Mouse (Mus musculus) regulatory T cell (primary cell): ENCODE results near the gene Gm5741.

Experiments used
- in situ Hi-C: fragments of 300-600 bp; cut with MboI, MseI; formaldehyde crosslinking; loops from one replicate; pipeline ENCODE4 v1.15.1; 2025; ENCODE audit warnings: high pct_unique_total_duplicates

Gene Gm5741

DNA sequence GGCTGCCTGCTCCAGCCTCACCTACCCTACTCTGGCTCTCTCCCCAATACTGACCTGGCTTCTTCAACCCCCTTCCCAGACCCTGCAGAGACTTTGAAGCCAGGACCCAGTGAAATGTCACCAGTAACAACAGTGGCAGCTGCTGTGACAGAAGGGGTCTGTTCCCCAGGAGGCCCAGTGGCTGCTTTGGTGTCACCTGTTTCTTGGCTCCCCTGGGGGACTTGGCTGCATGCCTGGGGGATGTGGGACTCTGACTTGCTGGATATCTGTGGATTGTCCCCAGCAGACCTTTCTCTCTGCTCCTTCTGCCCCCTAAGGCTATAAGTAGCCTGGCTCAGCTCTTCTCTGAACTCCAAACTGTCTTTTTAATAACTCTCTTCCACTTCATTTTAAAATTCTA lies at the start of gene Gm5741:
Gene Gm5741, minus strand, starts transcription at position 1 of the 400 bp plus-strand sequence.
- in situ Hi-C loops: no loop called here

DNA sequence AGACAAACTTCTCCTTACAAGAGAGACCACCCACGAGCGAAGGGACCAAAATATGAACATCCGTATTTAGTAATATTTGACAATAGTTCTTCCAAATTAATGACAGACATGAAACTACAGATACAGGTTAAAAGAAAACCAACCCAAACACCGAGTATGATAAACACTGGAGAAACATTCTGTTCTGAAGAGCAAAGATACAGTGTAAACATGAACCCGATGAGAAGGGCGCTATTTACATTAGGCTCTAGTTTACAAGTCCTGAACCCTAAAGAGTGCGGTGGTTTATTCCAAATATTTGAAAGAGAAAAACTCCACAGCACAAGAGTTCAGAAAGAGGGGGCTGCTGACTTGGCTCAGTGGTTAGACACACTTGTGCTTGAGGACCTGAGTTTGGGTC lies 49.2 kb upstream of the Gm5741 start:
- in situ Hi-C loops: no loop called here

DNA sequence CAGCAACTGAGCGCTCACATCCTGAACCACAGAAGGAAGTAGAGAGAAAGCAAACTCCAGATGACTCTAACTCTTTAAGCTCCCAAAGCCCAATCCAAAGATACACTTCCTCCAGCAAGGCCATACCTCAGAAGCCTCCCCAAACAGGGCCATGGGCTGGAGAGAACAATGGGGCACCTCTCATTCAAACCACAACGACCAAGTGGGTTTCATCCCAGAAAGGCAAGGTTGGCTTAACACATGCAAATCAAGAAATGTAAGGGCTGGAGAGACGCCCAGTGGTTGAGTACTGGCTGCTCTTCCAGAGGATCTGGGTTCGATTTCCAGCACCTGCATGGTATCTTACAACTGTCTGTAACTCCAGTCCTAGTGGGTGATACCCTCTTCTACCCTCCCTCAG lies 47.7 kb upstream of the Gm5741 start:
- in situ Hi-C loops: no loop called here

DNA sequence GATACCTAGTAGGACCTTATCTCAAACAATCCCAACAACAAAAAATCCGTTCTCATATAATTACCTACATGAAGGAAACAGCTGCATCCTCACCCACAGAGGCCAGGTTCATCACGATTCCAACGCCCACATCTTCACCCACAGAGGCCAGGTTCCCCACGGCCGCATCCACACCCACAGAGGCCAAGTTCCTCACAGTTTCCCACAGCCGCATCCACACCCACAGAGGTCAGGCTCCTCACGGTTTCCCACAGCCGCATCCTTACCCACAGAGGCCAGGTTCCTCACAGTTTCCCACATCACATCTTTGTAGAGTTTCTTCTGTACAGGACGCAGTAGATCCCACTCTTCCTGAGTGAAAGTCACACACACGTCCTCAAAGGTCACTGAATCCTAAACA lies 45.5 kb upstream of the Gm5741 start:
- in situ Hi-C loops: no loop called here

DNA sequence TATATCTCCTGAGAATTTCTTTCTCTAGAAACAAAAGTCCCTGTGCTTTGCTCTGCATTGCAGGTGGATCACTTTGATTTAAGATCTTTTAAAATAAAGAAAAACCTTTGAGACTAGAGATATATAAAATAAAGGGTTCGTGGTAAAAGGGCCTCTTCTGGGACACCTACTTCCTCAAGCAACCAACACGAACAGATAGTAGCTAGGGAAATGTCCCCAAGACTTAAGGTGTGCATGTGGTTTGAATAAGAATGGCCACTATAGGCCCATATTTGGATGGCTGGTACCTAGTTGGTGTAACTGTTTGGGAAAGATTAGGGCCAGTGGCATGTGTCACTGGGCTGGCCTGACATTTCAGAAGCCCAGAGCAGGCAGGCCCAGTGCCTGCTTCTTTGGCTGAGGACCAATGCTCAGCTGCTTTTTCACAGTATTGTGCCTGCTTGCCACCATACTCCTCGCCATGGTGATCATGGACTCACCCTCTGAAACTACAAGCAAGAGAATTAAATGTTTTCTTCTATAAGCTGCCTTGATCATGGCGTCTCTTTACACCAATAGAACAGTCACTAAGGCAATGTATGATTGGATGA lies 32.4 kb upstream of the Gm5741 start:
- in situ Hi-C loops: no loop called here

DNA sequence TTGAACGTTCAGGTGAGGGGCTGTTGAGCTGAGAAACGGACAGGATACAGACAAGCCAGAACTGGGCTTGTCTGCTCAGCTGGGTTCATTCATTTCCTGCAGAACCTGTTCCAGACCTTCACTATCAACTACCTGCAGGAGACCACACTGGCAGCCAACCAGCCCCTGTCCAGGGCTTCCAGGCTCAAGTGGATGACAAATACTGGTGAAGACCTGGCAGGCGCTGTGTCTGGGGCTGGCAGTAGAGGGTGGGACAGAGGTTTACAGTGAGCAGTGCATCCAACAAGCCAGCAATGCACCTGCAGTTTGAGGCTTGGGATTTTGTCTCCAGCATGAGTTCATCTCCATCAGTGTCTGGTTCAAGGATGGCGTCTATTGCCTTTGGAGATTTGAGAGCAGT lies 29.1 kb upstream of the Gm5741 start:
- in situ Hi-C loops: no loop called here

DNA sequence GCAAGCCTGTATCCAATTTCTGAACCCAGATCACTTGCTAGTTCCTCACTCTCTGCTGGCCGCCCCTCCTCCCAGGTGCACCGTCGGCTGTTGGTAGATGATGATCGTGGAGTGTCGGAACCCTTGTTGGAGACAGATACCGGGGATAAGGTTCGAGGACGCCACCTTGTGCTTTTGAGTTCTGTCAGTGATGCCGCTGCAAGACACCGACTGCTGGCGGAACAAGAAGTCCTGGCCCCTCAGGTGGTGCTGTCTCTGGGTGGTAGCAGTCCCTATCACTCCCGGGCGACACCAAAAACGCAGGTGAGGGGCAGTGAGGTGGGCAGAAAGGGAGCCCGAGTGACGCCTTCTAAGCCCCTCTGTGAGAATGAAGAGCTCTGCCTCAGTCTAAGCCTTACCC lies 28.4 kb upstream of the Gm5741 start:
- in situ Hi-C loops: no loop called here

DNA sequence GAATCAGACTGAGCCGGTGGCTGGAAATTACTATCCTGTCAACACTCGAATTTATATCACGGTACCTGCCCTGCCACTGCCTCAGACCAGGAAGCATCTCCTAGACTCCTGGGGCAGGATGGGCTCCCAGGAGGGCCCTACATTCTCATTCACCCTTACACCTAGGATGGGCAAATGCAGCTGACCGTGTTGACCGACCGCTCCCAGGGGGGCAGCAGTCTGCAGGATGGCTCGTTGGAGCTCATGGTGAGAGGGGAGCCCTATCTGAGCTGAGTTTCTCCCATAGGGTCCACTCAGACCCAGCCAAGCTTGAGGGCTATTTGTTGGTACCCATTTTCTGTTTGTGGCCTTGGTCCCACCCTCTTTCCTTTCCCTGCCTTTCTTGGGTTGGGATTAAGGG lies 27.8 kb upstream of the Gm5741 start:
- in situ Hi-C loops: no loop called here

DNA sequence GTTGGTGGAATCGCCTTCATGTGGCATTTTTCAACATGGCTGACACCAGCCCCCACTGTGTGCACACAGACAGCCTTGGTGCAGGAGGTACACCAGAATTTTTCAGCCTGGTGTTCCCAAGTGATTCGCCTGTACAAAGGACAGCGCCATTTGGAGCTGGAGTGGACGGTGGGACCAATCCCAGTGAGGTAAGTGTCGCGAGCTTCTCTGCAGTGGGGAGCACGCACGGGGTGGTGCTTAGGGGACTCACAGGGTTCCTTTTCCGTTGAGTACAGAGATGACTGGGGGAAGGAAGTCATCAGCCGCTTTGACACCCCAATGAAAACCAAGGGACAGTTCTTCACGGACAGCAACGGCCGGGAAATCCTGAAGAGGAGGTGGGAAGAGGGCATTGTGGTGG lies 27.3 kb upstream of the Gm5741 start:
- in situ Hi-C loops: no loop called here

DNA sequence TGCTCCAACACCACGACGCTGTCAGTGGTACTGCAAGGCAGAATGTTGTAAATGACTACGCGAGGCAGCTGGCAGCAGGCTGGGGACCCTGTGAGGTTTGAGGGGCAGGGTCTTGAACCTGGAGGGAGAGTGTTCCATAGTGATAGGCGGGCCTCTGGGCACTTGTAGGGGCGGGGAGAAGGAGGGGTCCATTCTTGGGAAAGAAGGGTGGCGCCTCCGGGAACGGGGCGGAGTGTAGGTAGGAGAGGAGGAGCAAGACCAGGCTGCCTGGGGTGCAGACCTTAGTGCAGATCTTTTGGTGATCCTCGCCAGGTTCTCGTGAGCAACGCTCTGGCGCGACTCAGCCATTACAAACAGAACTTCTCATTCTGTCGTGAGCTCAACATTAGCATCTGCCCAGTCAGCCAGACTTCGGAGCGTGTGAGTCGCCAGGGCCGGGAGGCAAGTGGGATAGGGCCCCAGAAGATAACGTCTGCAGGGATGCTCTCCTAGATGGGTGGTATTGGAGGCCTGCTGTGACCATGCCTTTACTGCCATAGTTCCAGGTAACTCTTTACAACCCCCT lies 23.8 kb upstream of the Gm5741 start:
- in situ Hi-C loops: no loop called here

DNA sequence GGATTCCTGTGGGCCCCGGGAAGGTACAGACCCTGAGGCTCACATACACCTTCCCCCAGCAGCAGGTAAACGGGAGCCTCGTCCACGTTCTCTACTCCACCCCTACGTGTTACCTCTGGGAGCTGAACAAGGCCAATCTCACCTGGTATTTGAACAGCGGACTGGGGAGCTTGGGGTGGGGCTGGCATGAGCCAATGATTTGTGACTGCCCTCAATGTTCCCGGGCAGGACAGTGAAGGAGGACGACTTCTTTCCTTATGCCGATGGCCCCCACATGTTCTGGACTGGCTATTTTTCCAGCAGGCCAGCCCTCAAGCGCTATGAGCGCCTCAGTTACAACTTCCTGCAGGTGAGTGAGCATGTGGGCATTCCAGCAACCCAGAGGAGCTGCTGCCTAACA lies 23.1 kb upstream of the Gm5741 start:
- in situ Hi-C loops: no loop called here

DNA sequence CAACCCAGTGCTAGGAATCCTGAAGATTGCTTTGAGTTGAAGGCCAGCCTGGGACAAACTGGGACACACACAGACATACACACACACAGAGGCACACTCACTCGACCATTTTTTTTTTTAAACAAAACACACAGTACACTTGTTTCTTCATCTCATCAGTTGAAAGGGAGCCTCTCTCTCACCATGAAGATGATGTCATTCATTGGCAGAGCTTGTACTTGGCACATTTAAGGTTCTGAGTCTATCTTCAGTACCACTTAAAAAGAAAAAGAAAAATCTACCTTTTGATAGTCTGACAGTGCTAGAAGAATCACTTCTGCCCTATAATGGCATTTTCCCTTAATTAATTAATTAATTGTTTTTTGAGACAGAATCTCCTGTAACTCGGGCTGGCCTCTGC lies 21.0 kb upstream of the Gm5741 start:
- in situ Hi-C loops: loop anchor here (10.0 kb wide), 1 partner anchor 216 kb away; no protein-coding TSS in a partner anchor

DNA sequence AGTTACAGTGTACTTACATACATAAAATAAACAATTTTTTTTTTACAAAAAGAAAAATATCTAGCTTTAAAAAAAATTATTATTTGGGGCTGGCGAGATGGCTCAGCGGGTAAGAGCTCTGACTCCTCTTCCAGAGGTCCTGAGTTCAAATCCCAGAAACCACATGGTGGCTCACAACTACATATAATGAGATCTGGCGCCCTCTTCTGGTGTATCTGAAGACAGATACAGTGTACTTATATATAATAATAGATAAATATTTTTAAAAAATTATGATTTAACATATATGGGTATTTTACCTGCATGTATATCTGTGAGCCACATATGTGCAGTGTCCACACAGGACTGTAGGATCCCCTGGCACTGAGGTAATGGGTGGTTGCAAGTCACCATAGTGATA lies 18.5 kb upstream of the Gm5741 start:
- in situ Hi-C loops: loop anchor here (10.0 kb wide), 1 partner anchor 219 kb away; no protein-coding TSS in a partner anchor

DNA sequence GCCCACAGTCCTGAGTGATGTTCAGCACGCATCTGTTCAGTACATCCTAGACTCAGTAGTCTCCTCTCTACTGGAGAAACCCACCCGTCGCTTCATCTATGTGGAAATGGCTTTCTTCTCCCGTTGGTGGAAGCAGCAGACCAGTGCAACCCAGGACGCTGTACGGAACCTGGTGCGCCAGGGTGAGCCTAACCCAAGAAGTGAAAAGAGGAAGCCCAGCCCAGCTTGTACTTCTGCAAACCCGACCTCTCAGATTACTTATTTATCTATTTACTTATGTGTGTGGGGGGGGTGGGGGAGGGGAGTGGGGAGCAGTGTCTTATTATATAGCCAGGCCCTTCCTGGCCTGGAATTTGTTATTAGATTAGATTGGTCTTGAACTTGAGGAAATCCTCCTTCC lies 16.9 kb upstream of the Gm5741 start:
- in situ Hi-C loops: loop anchor here (10.0 kb wide), 1 partner anchor 220 kb away; no protein-coding TSS in a partner anchor

DNA sequence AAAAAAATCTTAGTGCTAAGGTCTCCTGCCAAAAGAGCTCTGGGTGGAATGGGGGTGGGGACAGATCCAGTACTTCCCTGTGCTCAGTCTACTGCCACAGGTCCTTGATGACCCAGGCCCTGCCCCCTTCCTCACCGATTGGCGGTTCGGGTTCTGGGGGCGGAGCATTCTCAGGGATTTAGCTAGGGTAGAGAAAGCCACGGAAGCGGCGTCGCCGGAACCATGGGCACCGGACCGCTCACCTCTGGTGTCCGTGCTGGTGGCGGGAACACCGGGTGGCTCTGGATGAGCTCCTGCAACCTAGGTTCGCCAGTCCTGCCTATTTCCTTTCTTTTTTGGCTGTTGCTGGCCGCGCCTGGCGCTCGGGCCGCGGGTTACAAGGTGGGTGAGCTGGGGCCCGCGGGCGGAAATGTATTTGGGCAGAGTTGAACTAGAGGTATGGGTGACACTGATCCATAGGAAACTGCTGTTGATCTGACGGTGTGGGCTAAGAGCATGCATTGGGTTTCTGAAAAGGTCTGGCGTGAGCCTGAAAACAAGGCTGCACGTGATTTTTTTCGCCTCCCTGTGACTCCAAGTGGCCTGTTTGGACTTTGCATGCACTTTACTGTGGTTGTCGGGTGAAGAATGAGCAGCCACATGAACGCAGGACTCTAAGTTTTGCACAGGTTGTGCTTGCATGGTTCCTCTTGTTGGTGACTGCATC lies 15.5 kb upstream of the Gm5741 start, which contains the start of gene Man2b1:
Gene Man2b1, plus strand, starts transcription at position 163 of the 706 bp plus-strand sequence.
- in situ Hi-C loops: loop anchor here (10.0 kb wide), 1 partner anchor 222 kb away; no protein-coding TSS in a partner anchor

DNA sequence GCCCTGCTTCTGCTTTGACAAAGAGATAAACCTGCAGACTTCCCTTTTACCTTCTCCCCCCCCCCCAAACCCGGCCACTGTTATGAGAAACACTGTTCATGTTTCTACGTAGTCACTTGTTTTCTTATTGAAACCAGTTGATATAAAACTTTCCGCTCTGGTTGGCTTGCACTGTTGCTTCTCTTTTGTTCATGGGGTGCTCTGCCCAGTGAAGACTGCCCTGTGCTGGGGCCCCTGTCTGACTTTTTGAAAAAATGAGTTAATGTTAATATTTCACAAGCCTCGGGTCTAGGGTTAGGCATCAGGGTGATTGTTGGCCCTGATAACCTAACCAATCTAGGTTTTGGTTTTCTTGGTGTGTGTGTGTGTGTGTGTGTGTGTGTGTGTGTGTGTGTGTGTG lies 14.4 kb upstream of the Gm5741 start:
- in situ Hi-C loops: loop anchor here (10.0 kb wide), 1 partner anchor 223 kb away; no protein-coding TSS in a partner anchor

DNA sequence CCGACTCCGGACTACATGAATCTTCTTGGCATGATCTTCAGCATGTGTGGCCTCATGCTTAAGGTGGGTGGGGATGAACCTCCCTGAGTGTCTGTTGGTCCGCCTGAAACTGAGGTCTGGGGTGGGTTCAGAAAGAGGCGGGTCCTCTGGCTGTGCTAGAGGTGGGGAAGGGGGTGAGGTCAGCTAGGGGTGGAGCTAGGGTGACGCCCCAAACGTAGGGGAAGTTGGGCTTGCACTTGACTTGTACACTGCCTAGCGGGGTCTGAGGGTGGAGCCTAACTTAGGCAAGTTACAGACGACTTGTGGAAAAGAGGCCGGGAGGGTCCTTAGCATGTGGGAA lies 13.4 kb upstream of the Gm5741 start, which contains the start of gene Wdr83:
Gene Wdr83, minus strand, starts transcription at position 91 of the 340 bp plus-strand sequence.
- in situ Hi-C loops: loop anchor here (10.0 kb wide), 1 partner anchor 224 kb away; no protein-coding TSS in a partner anchor

DNA sequence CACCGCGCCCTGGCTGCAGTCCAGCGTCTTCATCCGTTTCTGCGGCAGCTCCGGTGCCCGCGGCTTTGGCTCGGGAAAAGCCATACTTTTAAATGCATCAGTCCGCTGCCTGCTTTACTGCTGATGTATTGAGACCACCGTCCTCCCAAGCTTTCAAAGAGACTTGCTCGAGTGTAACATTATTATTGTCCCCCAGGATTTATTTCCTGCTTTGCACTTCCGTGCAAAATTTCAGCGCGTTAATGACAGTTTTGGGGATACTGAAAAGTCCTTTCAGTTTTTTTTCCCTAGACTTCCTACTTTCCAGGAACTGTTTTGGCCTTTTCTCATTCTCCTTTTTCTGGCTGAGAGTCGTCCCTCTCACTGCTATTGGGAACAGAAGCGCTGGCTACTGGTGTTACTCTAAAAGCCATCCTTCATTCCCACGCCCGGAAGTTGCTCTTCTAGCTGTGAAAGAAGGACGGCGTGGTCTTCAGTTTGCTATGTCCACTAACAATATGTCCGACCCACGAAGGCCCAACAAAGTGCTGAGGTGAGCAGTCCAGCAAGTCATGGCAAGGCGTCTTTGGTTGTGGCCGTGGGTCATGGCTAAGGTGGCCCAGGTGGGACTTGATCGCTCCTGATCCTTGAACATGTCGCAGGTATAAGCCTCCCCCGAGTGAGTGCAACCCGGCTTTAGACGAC lies 12.9 kb upstream of the Gm5741 start, which contains the start of gene Wdr83os:
Gene Wdr83os, plus strand, starts transcription at position 209 of the 684 bp plus-strand sequence.
- in situ Hi-C loops: loop anchor here (10.0 kb wide), 1 partner anchor 224 kb away; no protein-coding TSS in a partner anchor

DNA sequence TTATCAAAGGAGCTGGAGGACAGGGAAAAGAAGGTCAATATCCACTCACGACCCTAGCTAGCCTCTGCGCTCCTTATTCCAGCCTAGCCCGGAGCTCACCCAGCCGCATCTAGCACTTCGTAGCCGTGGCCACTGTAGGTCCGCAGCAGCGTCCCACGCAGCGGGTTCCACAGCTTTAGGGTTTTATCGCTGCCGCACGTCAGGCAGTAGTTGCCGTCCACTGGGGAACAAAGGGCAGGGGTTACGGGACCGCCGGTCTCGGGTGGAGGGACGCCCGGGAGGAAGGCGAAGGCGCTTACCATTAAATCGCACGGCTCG lies 12.4 kb upstream of the Gm5741 start:
- in situ Hi-C loops: loop anchor here (10.0 kb wide), 1 partner anchor 225 kb away; no protein-coding TSS in a partner anchor

DNA sequence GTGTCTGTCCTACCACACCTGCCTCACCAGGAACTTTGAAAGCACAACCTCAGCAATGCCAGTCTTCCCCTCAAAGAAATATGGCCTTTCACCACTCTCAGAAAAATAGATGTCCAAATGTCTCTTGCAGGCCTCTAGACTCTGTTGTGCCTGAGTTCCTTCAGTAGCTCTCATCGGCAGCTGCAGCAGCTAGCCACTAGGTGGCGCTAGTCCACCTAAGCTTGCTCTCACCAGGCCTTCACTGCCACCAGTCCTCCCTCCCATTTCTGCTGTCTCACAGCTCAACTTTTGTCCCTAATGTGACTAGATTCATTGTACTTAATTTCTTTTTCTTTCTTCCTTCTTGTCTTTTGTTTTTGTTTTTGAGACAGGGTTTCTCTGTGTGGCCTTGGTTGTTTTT lies 9.2 kb upstream of the Gm5741 start:
- in situ Hi-C loops: loop anchor here (5.0 kb wide), 1 partner anchor 105 kb away; no protein-coding TSS in a partner anchor

DNA sequence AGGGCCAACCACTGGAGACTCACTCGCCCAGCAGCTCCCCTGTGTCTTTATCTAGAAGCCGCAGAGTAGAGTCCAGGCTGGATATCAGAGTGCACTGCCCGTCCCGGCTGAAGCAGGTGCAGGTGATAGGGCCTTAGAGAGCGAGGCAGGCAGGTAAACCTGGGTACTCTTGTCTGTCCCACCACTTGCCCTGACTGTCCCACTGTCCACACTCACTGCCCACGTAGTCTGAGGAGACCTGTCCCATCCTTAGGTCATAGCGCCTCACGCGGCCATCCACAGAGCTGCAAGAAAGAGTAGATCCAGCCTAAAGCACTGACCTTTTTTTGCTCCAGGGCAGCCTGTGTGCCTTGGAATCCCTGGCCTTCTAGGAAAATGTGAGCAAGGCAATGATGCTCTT lies 8.2 kb upstream of the Gm5741 start:
- in situ Hi-C loops: loop anchor here (5.0 kb wide), 1 partner anchor 104 kb away; no protein-coding TSS in a partner anchor

DNA sequence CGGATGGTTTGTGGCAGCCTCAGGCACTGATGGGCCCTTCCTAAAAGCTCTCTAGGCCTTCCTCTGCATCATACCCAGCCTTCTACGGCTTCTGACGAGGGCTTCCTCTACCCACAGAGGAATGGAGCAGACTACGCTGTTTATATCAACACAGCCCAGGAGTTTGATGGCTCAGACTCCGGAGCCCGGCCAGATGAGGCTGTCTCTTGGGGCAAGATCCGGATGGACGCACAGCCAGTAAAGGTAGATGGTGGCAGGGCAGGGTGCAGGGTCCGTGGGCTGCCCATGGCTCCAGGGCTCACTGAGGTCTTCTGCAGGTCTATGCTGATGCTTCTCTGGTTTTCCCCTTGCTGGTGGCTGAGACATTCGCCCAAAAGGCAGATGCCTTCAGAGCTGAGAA lies 6.8 kb upstream of the Gm5741 start:
- in situ Hi-C loops: loop anchor here (5.0 kb wide), 1 partner anchor 102 kb away; no protein-coding TSS in a partner anchor
